ENCODE assay signal across 11 mouse cellular contexts in the genomic region with DNA sequence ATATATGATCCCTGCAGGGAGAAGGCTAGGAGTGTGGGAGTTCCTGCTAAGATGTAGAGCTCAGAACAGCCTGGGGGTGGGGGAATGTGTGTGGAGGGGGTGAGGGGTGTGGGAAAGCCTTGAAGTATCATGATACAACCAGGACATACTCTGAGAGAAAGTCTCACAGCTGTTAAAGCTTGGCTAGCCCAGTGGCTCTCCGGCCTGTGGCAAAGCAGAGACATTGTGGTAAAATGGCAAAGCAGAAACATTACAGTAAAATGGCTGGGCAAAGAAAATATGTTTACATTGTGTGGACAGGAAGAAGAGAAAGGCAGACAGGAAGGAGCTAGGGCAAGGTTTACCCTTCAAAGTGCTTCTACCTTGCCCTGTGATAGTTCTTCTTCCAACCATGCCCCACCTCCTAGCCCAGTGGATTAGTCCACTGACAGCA. TPM values are rescaled to one million over a fixed set of nuclear protein-coding genes. Genes with fewer than 3 reads are reported as not detected.
DNase-seq lines count a peak whose midpoint lies in the region; ATAC-seq and TF ChIP-seq lines count a peak whose summit lies in the region.
"Had no signal": no experiment of that assay in that cellular context is flagged by ENCODE, and none has a peak within 500 bp of the region (broad histone marks: within the 10 kb centered on the region; RNA-seq: fewer than 3 reads in every experiment).

No protein-coding gene starts in this region.

- no peak for DNase-seq in heart, postnatal 0 days (ENCODE audit: low spot score)
- no peak for DNase-seq in heart, postnatal 4 days
- DNase-seq in spleen, adult 2 months (ENCODE audit: low read depth in 1 of 2, low spot score in 2 of 2) = no peak
- no peak for DNase-seq in spleen, adult 12 weeks (ENCODE audit: low spot score)
- peak; percentile 83 for DNase-seq in embryonic facial prominence, embryonic 14.5 days (ENCODE audit: low spot score)
- no peak for DNase-seq in gastrocnemius, adult 18-20 months (ENCODE audit: low spot score)
- DNase-seq: forebrain, postnatal 0 days; kidney, postnatal 4 days had no signal

- no peaks in the 10 kb centered on the region for H3K36me3 ChIP-seq in heart, postnatal 0 days (replicated peaks; ENCODE audit: control insufficient read depth, insufficient read depth, low read length)
- no peaks in the 10 kb centered on the region for H3K36me3 ChIP-seq in spleen, adult 2 months (ENCODE audit: control insufficient read depth, insufficient read depth, low read length)
- no peaks in the 10 kb centered on the region for H3K36me3 ChIP-seq in embryonic facial prominence, embryonic 14.5 days (ENCODE audit: control insufficient read depth, insufficient read depth, low read length)
- no peaks in the 10 kb centered on the region for H3K36me3 ChIP-seq in stomach, embryonic 14.5 days (ENCODE audit: control insufficient read depth, insufficient read depth, low read length)
- H3K36me3 ChIP-seq: neural tube, embryonic 12.5 days had no signal

- H3K4me1 ChIP-seq in heart, postnatal 0 days (ENCODE audit: control insufficient read depth, insufficient read depth) = peaks cover 29% of the 10 kb centered on the region
- peaks cover 32% of the 10 kb centered on the region for H3K4me1 ChIP-seq in spleen, adult 2 months (ENCODE audit: control insufficient read depth, insufficient read depth, insufficient read length)
- H3K4me1 ChIP-seq in embryonic facial prominence, embryonic 14.5 days (ENCODE audit: control insufficient read depth, insufficient read depth, low read length) = peaks cover 7% of the 10 kb centered on the region; the same call in 1 of the 2 replicates
- peaks cover 13% of the 10 kb centered on the region for H3K4me1 ChIP-seq in stomach, embryonic 14.5 days (ENCODE audit: control insufficient read depth, insufficient read depth, low read length)

- ATAC-seq in heart, postnatal 0 days (ENCODE audit: insufficient read depth, low read depth) = no peak
- ATAC-seq in embryonic facial prominence, embryonic 14.5 days (ENCODE audit: low read depth) = peak; percentile 88
- no peak for ATAC-seq in stomach, embryonic 14.5 days (ENCODE audit: insufficient number of reproducible peaks, insufficient read depth, low FRiP score, low read depth)
- ATAC-seq in granulocyte monocyte progenitor cell, adult 5-6 weeks (replicated peaks; ENCODE audit: poor library complexity, severe bottlenecking) = no peak
- ATAC-seq: forebrain, postnatal 0 days had no signal

- TF ChIP-seq EP300 in heart, postnatal 0 days (IDR thresholded peaks at IDR 0.05; ENCODE audit: low read depth) = no peak

- no peak overlapping the region for H3K4me3 ChIP-seq in heart, postnatal 0 days (ENCODE audit: low read depth, low read length)
- 0 out of 2 replicates have a peak overlapping the region, but pooled peaks have one; percentile 9 for H3K4me3 ChIP-seq in spleen, adult 2 months (ENCODE audit: extremely low read depth, insufficient read depth, insufficient read length)
- no peak overlapping the region for H3K4me3 ChIP-seq in embryonic facial prominence, embryonic 14.5 days (ENCODE audit: low read depth, low read length)
- no peak overlapping the region for H3K4me3 ChIP-seq in stomach, embryonic 14.5 days (ENCODE audit: low read depth, low read length)
- H3K4me3 ChIP-seq: neural tube, embryonic 12.5 days had no signal

- TF ChIP-seq POLR2A in spleen, adult 2 months (IDR thresholded peaks at IDR 0.05; ENCODE audit: low read depth, low read length) = no peak

- WGBS in heart, postnatal 0 days = 54% methylated on average over 1 of the region's 1 CpGs
- 72% methylated on average over 1 of the region's 1 CpGs for WGBS in spleen, adult 2 months
- WGBS in embryonic facial prominence, embryonic 14.5 days = 33% methylated on average over 1 of the region's 1 CpGs
- 65% methylated on average over 1 of the region's 1 CpGs for WGBS in stomach, embryonic 14.5 days

- no peak for TF ChIP-seq CTCF in heart, postnatal 0 days (IDR thresholded peaks at IDR 0.05; ENCODE audit: low read depth)
- TF ChIP-seq CTCF in spleen, adult 2 months (IDR thresholded peaks at IDR 0.05; ENCODE audit: extremely low read depth, insufficient read depth, insufficient read length, insufficient replicate concordance) = no peak

- peak overlapping the region; percentile 18 for H3K4me2 ChIP-seq in heart, postnatal 0 days (ENCODE audit: low read depth, low read length)
- H3K4me2 ChIP-seq in embryonic facial prominence, embryonic 14.5 days (ENCODE audit: low read depth, low read length) = no peak overlapping the region
- no peak overlapping the region for H3K4me2 ChIP-seq in stomach, embryonic 14.5 days (replicated peaks; ENCODE audit: low read depth, low read length)
- H3K4me2 ChIP-seq: neural tube, embryonic 12.5 days had no signal

- H3K9me3 ChIP-seq in heart, postnatal 0 days (replicated peaks; ENCODE audit: control insufficient read depth, low read length) = no peaks in the 10 kb centered on the region
- H3K9me3 ChIP-seq in embryonic facial prominence, embryonic 14.5 days (ENCODE audit: control insufficient read depth, low read length) = no peaks in the 10 kb centered on the region
- H3K9me3 ChIP-seq in stomach, embryonic 14.5 days (ENCODE audit: control insufficient read depth, low read depth, low read length) = no peaks in the 10 kb centered on the region
- H3K9me3 ChIP-seq: neural tube, embryonic 12.5 days had no signal

- H3K9ac ChIP-seq in heart, postnatal 0 days (replicated peaks; ENCODE audit: low read depth, low read length) = peak overlapping the region; percentile 33; the same call in 1 of the 2 replicates
- no peak overlapping the region for H3K9ac ChIP-seq in embryonic facial prominence, embryonic 14.5 days (ENCODE audit: low read depth, low read length)
- no peak overlapping the region for H3K9ac ChIP-seq in stomach, embryonic 14.5 days (replicated peaks; ENCODE audit: low read depth, low read length)
- H3K9ac ChIP-seq: forebrain, postnatal 0 days; neural tube, embryonic 12.5 days had no signal

- H3K27ac ChIP-seq in heart, postnatal 0 days (ENCODE audit: low read depth) = peak overlapping the region; percentile 88
- peak overlapping the region; percentile 77 for H3K27ac ChIP-seq in spleen, adult 2 months (ENCODE audit: insufficient read depth, low read length)
- peak overlapping the region; percentile 9; the same call in 1 of the 2 replicates for H3K27ac ChIP-seq in embryonic facial prominence, embryonic 14.5 days (replicated peaks; ENCODE audit: low read depth, low read length)
- peak overlapping the region; percentile 67 for H3K27ac ChIP-seq in stomach, embryonic 14.5 days (ENCODE audit: low read length)
- H3K27ac ChIP-seq: neural tube, embryonic 12.5 days had no signal

- no peaks in the 10 kb centered on the region for H3K27me3 ChIP-seq in heart, postnatal 0 days (ENCODE audit: control insufficient read depth, insufficient read depth, low read length)
- H3K27me3 ChIP-seq in spleen, adult 2 months (ENCODE audit: control insufficient read depth, insufficient read depth, low read length) = no peaks in the 10 kb centered on the region
- H3K27me3 ChIP-seq in embryonic facial prominence, embryonic 14.5 days (replicated peaks; ENCODE audit: control insufficient read depth, insufficient read depth, low read length) = no peaks in the 10 kb centered on the region
- H3K27me3 ChIP-seq in stomach, embryonic 14.5 days (ENCODE audit: control insufficient read depth, insufficient read depth, low read length) = no peaks in the 10 kb centered on the region
- H3K27me3 ChIP-seq: neural tube, embryonic 12.5 days had no signal

RNA-seq across cellular contexts. Expression of a gene that starts 58.5 kb away (rescaled TPM):
- total RNA-seq in heart, postnatal 0 days (2014; rRNA removed; ENCODE audit: low replicate concordance) = 50.4 and 56.2 TPM in 2 replicates
- 3.1 and 3.9 TPM in 2 replicates for polyA plus RNA-seq in heart, postnatal 0 days (2015; fragmentation: Nextera tagmentation; extraction: Ambion mirVana)
- total RNA-seq in heart, postnatal 4 days (2021) = 10 to 100 TPM; 26.1 to 26.6 TPM
- 47.7 and 82.0 TPM in 2 replicates for polyA plus RNA-seq in spleen, adult 2 months (2012; rRNA removed)
- polyA plus RNA-seq in embryonic facial prominence, embryonic 14.5 days (2014; fragmentation: Nextera tagmentation; extraction: Ambion mirVana) = 9.9 and 11.0 TPM in 2 replicates
- polyA plus RNA-seq in stomach, embryonic 14.5 days (2014; fragmentation: Nextera tagmentation; extraction: Ambion mirVana) = 7.1 and 8.2 TPM in 2 replicates
- 10 to 100 TPM in 1 of 2 experiments, 1 to 10 TPM in 1; 4.7 to 19.4 TPM for total RNA-seq in gastrocnemius, adult 18-20 months (2021)
- total RNA-seq in granulocyte monocyte progenitor cell, adult 5-6 weeks (2014; fragmentation: Nextera tagmentation) = 0.32 and 2.9 TPM in 2 replicates
- 3.2 and 4.4 TPM in 2 replicates for total RNA-seq in granulocyte monocyte progenitor cell, adult 5-6 weeks (2017)

Comparison
In these comparisons a context has a peak if more than half of its experiments do, and no peak if none do; other contexts are left out.
1. H3K27ac ChIP-seq: peak in every context shown above with its lines; median percentile 88 in heart, postnatal 0 days; 77 in spleen, adult 2 months; 67 in stomach, embryonic 14.5 days; 9 in embryonic facial prominence, embryonic 14.5 days.